In genomic region chr7:142532671-142533058, GRCm38 (mm10) we compare ENCODE assay signal across 8 mouse cellular contexts. TPM values are rescaled to one million over a fixed set of nuclear protein-coding genes. Genes with fewer than 3 reads are reported as not detected.
DNase-seq lines count a peak whose midpoint lies in the region; ATAC-seq and TF ChIP-seq lines count a peak whose summit lies in the region.

Gene Mrpl23, plus strand, starts transcription at chr7:142532686.

- 3% methylated on average over 17 of the region's 17 CpGs for WGBS in lung, embryonic 14.5 days
- 8% methylated on average over 17 of the region's 17 CpGs for WGBS in embryonic facial prominence, embryonic 11.5 days
- WGBS in hindbrain, embryonic 11.5 days = 9% methylated on average over 9 of the region's 17 CpGs

- H3K4me1 ChIP-seq in lung, embryonic 14.5 days (ENCODE audit: insufficient read depth) = peaks cover 41% of the 10 kb centered on the region
- peaks cover under 1% of the 10 kb centered on the region; the same call in 1 of the 2 replicates for H3K4me1 ChIP-seq in embryonic facial prominence, embryonic 11.5 days (ENCODE audit: control insufficient read depth, insufficient read depth, low read length)
- peaks cover 5% of the 10 kb centered on the region for H3K4me1 ChIP-seq in hindbrain, embryonic 11.5 days (replicated peaks; ENCODE audit: control insufficient read depth, insufficient read depth, low read length)

- peak within 1 kb of the TSS; percentile 75 for H3K9ac ChIP-seq in lung, embryonic 14.5 days
- H3K9ac ChIP-seq in embryonic facial prominence, embryonic 11.5 days (replicated peaks; ENCODE audit: low read length) = peak within 1 kb of the TSS; percentile 82
- peak within 1 kb of the TSS; percentile 81 for H3K9ac ChIP-seq in hindbrain, embryonic 11.5 days (ENCODE audit: low read depth, low read length)

- H3K36me3 ChIP-seq in lung, embryonic 14.5 days (ENCODE audit: insufficient read depth) = peaks cover 10% of the 10 kb centered on the region; the same call in 1 of the 2 replicates
- no peaks in the 10 kb centered on the region; the same call in 1 of the 2 replicates for H3K36me3 ChIP-seq in embryonic facial prominence, embryonic 11.5 days (replicated peaks; ENCODE audit: control insufficient read depth, insufficient read depth, low read depth, low read length)
- no peaks in the 10 kb centered on the region for H3K36me3 ChIP-seq in hindbrain, embryonic 11.5 days (ENCODE audit: control insufficient read depth, insufficient read depth, low read length)

- ATAC-seq in lung, embryonic 14.5 days (ENCODE audit: insufficient read depth) = peak; percentile 51
- peak; percentile 77 for ATAC-seq in embryonic facial prominence, embryonic 11.5 days (replicated peaks; ENCODE audit: insufficient number of reproducible peaks, low FRiP score, low TSS enrichment, low read depth)
- ATAC-seq in hindbrain, embryonic 11.5 days (ENCODE audit: low FRiP score) = peak; percentile 72
- ATAC-seq in megakaryocyte progenitor cell, adult 5-6 weeks (replicated peaks; ENCODE audit: poor library complexity) = peak; percentile 36

- peak within 1 kb of the TSS; percentile 79 for H3K4me2 ChIP-seq in lung, embryonic 14.5 days
- peak within 1 kb of the TSS; percentile 74 for H3K4me2 ChIP-seq in embryonic facial prominence, embryonic 11.5 days (ENCODE audit: low read depth, low read length)
- H3K4me2 ChIP-seq in hindbrain, embryonic 11.5 days (replicated peaks; ENCODE audit: low read depth, low read length) = peak within 1 kb of the TSS; percentile 74

- H3K27me3 ChIP-seq in lung, embryonic 14.5 days (ENCODE audit: insufficient read depth, low read length) = no peaks in the 10 kb centered on the region
- no peaks in the 10 kb centered on the region; the same call in 1 of the 2 replicates for H3K27me3 ChIP-seq in embryonic facial prominence, embryonic 11.5 days (ENCODE audit: control insufficient read depth, insufficient read depth, low read length)
- H3K27me3 ChIP-seq in hindbrain, embryonic 11.5 days (ENCODE audit: control insufficient read depth, insufficient read depth, low read length) = no peaks in the 10 kb centered on the region

- peak within 1 kb of the TSS; percentile 58 for H3K4me3 ChIP-seq in lung, embryonic 14.5 days (ENCODE audit: low read depth, low read length)
- peak within 1 kb of the TSS; percentile 55 for H3K4me3 ChIP-seq in embryonic facial prominence, embryonic 11.5 days (ENCODE audit: low read depth, low read length)
- peak within 1 kb of the TSS; percentile 55 for H3K4me3 ChIP-seq in hindbrain, embryonic 11.5 days (ENCODE audit: low read depth, low read length)

- peak; percentile 53 for DNase-seq in lung, embryonic 14.5 days
- DNase-seq in lung, postnatal 10 days = no peak
- no peak for DNase-seq in embryonic facial prominence, embryonic 11.5 days (ENCODE audit: low spot score)
- no peak for DNase-seq in hindbrain, embryonic 11.5 days (ENCODE audit: low spot score)
- DNase-seq in left cerebral cortex, adult 18-20 months (ENCODE audit: low spot score in 2 of 2) = no peak
- no peak for DNase-seq in right cerebral cortex, postnatal 14 days
- no peak for DNase-seq in layer of hippocampus, adult 11-12 months (ENCODE audit: low spot score)

- H3K27ac ChIP-seq in lung, embryonic 14.5 days (ENCODE audit: low read depth) = peak within 1 kb of the TSS; percentile 97
- H3K27ac ChIP-seq in embryonic facial prominence, embryonic 11.5 days (replicated peaks; ENCODE audit: low read depth, low read length) = peak within 1 kb of the TSS; percentile 91
- H3K27ac ChIP-seq in hindbrain, embryonic 11.5 days (ENCODE audit: low read depth, low read length) = peak within 1 kb of the TSS; percentile 70

- H3K9me3 ChIP-seq in lung, embryonic 14.5 days (ENCODE audit: low read depth, low read length) = no peaks in the 10 kb centered on the region
- H3K9me3 ChIP-seq in embryonic facial prominence, embryonic 11.5 days (replicated peaks; ENCODE audit: control insufficient read depth, low read length) = no peaks in the 10 kb centered on the region
- H3K9me3 ChIP-seq in hindbrain, embryonic 11.5 days (ENCODE audit: control insufficient read depth, low read length) = no peaks in the 10 kb centered on the region

- no peak for TF ChIP-seq CTCF in lung, embryonic 14.5 days (IDR thresholded peaks at IDR 0.05; ENCODE audit: low read depth)

RNA-seq across cellular contexts. Expression of gene Mrpl23, which starts in this region (rescaled TPM):
- 20.3 and 31.0 TPM in 2 replicates for polyA plus RNA-seq in lung, embryonic 14.5 days (2014; fragmentation: Nextera tagmentation; extraction: Ambion mirVana)
- polyA plus RNA-seq in embryonic facial prominence, embryonic 11.5 days (2014; fragmentation: Nextera tagmentation; extraction: Ambion mirVana) = 16.4 and 17.2 TPM in 2 replicates
- polyA plus RNA-seq in hindbrain, embryonic 11.5 days (2014; fragmentation: Nextera tagmentation; extraction: Ambion mirVana) = 13.5 and 13.9 TPM in 2 replicates
- 10.4 and 11.8 TPM in 2 replicates for total RNA-seq in megakaryocyte progenitor cell, adult 5-6 weeks (2015)
- total RNA-seq in megakaryocyte progenitor cell, adult 5-6 weeks (2017) = 45.9 and 63.4 TPM in 2 replicates
- total RNA-seq in left cerebral cortex, adult 18-20 months (2021) = 1 to 10 TPM; 3.1 to 5.9 TPM
